13 mouse cellular contexts compared by ENCODE assay signal in genomic region chr6:93771081-93771480, GRCm38 (mm10).
DNase-seq lines count a peak whose midpoint lies in the region; ATAC-seq and TF ChIP-seq lines count a peak whose summit lies in the region.
"Had no signal": no experiment of that assay in that cellular context is flagged by ENCODE, and none has a peak within 500 bp of the region (broad histone marks: within the 10 kb centered on the region; RNA-seq: fewer than 3 reads in every experiment).

No protein-coding gene starts in this region.

- H3K4me1 ChIP-seq in kidney, embryonic 16.5 days (ENCODE audit: insufficient read depth, low read length): peaks cover 3% of the 10 kb centered on the region; the same call in 1 of the 2 replicates
- H3K4me1 ChIP-seq in kidney, embryonic 15.5 days: peaks cover 7% of the 10 kb centered on the region; the same call in 1 of the 2 replicates
- H3K4me1 ChIP-seq in bone marrow, adult 2 months (ENCODE audit: control insufficient read depth, insufficient read depth, low read length): peaks cover 5% of the 10 kb centered on the region
- peaks cover 24% of the 10 kb centered on the region for H3K4me1 ChIP-seq in forebrain, embryonic 16.5 days (replicated peaks; ENCODE audit: control insufficient read depth, insufficient read depth, low read length)
- H3K4me1 ChIP-seq in midbrain, embryonic 11.5 days (ENCODE audit: control insufficient read depth, insufficient read depth, low read length): peaks cover 11% of the 10 kb centered on the region
- H3K4me1 ChIP-seq in limb, embryonic 10.5 days: peaks cover 18% of the 10 kb centered on the region

- no peak for DNase-seq in midbrain, embryonic 11.5 days (ENCODE audit: low spot score, missing footprints)
- no peak for DNase-seq in adrenal gland, postnatal 14 days
- DNase-seq in adrenal gland, postnatal 36 days: no peak
- no peak for DNase-seq in limb, embryonic 10.5 days (ENCODE audit: low spot score)
- DNase-seq: lung, postnatal 10 days; thymus, postnatal 4 days had no signal

- H3K9ac ChIP-seq in kidney, embryonic 16.5 days (replicated peaks; ENCODE audit: low read length): no peak overlapping the region
- no peak overlapping the region for H3K9ac ChIP-seq in kidney, embryonic 15.5 days
- no peak overlapping the region for H3K9ac ChIP-seq in forebrain, embryonic 16.5 days (replicated peaks; ENCODE audit: low read depth, low read length)
- H3K9ac ChIP-seq in midbrain, embryonic 11.5 days (ENCODE audit: low read length): no peak overlapping the region
- H3K9ac ChIP-seq: limb, embryonic 12.5 days had no signal

- H3K36me3 ChIP-seq in kidney, embryonic 16.5 days (ENCODE audit: insufficient read depth, low read length): no peaks in the 10 kb centered on the region
- peaks cover 2% of the 10 kb centered on the region; the same call in 1 of the 2 replicates for H3K36me3 ChIP-seq in kidney, embryonic 15.5 days
- H3K36me3 ChIP-seq in forebrain, embryonic 16.5 days (ENCODE audit: control insufficient read depth, insufficient read depth): peaks cover 4% of the 10 kb centered on the region
- H3K36me3 ChIP-seq in midbrain, embryonic 11.5 days (ENCODE audit: control insufficient read depth, insufficient read depth, low read length): no peaks in the 10 kb centered on the region; the same call in 1 of the 2 replicates
- peaks cover 10% of the 10 kb centered on the region for H3K36me3 ChIP-seq in limb, embryonic 10.5 days

- H3K4me2 ChIP-seq in kidney, embryonic 16.5 days (replicated peaks; ENCODE audit: low read depth, low read length): no peak overlapping the region
- H3K4me2 ChIP-seq in kidney, embryonic 15.5 days: no peak overlapping the region
- peak overlapping the region; percentile 1; the same call in 1 of the 2 replicates for H3K4me2 ChIP-seq in forebrain, embryonic 16.5 days (ENCODE audit: low read length)
- no peak overlapping the region for H3K4me2 ChIP-seq in midbrain, embryonic 11.5 days
- H3K4me2 ChIP-seq: limb, embryonic 12.5 days had no signal

- WGBS in kidney, embryonic 16.5 days: 61% methylated on average over 4 of the region's 4 CpGs
- 57% methylated on average over 4 of the region's 4 CpGs for WGBS in kidney, embryonic 15.5 days
- 30% methylated on average over 4 of the region's 4 CpGs for WGBS in bone marrow, adult 2 months
- WGBS in forebrain, embryonic 16.5 days: 11% methylated on average over 4 of the region's 4 CpGs
- 34% methylated on average over 4 of the region's 4 CpGs for WGBS in midbrain, embryonic 11.5 days
- WGBS in limb, embryonic 10.5 days: 60% methylated on average over 4 of the region's 4 CpGs

- no peak for TF ChIP-seq CTCF in bone marrow, adult 2 months (IDR thresholded peaks at IDR 0.05; ENCODE audit: control insufficient read depth, insufficient read depth, low read length)

- peaks cover 2% of the 10 kb centered on the region; the same call in 1 of the 2 replicates for H3K9me3 ChIP-seq in kidney, embryonic 16.5 days (ENCODE audit: low read length)
- no peaks in the 10 kb centered on the region for H3K9me3 ChIP-seq in kidney, embryonic 15.5 days (replicated peaks)
- H3K9me3 ChIP-seq in forebrain, embryonic 16.5 days (ENCODE audit: control insufficient read depth, low read length): no peaks in the 10 kb centered on the region
- no peaks in the 10 kb centered on the region for H3K9me3 ChIP-seq in midbrain, embryonic 11.5 days (ENCODE audit: control insufficient read depth, low read length)
- H3K9me3 ChIP-seq in limb, embryonic 10.5 days (replicated peaks): no peaks in the 10 kb centered on the region
- H3K9me3 ChIP-seq: limb, embryonic 12.5 days had no signal

- peak; percentile 69 for ATAC-seq in kidney, embryonic 16.5 days (ENCODE audit: low FRiP score, low TSS enrichment)
- ATAC-seq in kidney, embryonic 15.5 days (replicated peaks; ENCODE audit: low FRiP score): no peak
- peak; percentile 63 for ATAC-seq in forebrain, embryonic 16.5 days
- peak; percentile 30; the same call in 1 of the 2 replicates for ATAC-seq in midbrain, embryonic 11.5 days (ENCODE audit: low FRiP score)
- ATAC-seq: inflammation-experienced regulatory T-cells, adult 6 months had no signal

- H3K27ac ChIP-seq in kidney, embryonic 16.5 days (ENCODE audit: low read length): no peak overlapping the region
- no peak overlapping the region for H3K27ac ChIP-seq in kidney, embryonic 15.5 days
- peak overlapping the region; percentile 18 for H3K27ac ChIP-seq in bone marrow, adult 2 months (ENCODE audit: control insufficient read depth, insufficient read depth, low read depth, low read length, poor library complexity)
- H3K27ac ChIP-seq in forebrain, embryonic 16.5 days (ENCODE audit: low read length): peak overlapping the region; percentile 41
- H3K27ac ChIP-seq in midbrain, embryonic 11.5 days (ENCODE audit: low read depth, low read length): no peak overlapping the region
- H3K27ac ChIP-seq in limb, embryonic 10.5 days: no peak overlapping the region
- H3K27ac ChIP-seq: limb, embryonic 12.5 days had no signal

- no peak overlapping the region for H3K4me3 ChIP-seq in kidney, embryonic 16.5 days (ENCODE audit: low read length)
- no peak overlapping the region for H3K4me3 ChIP-seq in kidney, embryonic 15.5 days (replicated peaks)
- H3K4me3 ChIP-seq in bone marrow, adult 2 months (replicated peaks; ENCODE audit: control insufficient read depth, low read depth, low read length): peak overlapping the region; percentile 22
- H3K4me3 ChIP-seq in forebrain, embryonic 16.5 days (replicated peaks; ENCODE audit: low read length): no peak overlapping the region
- H3K4me3 ChIP-seq in midbrain, embryonic 11.5 days (ENCODE audit: low read depth, low read length): no peak overlapping the region
- no peak overlapping the region for H3K4me3 ChIP-seq in limb, embryonic 10.5 days
- H3K4me3 ChIP-seq: limb, embryonic 12.5 days had no signal

- no peaks in the 10 kb centered on the region for H3K27me3 ChIP-seq in kidney, embryonic 16.5 days (ENCODE audit: insufficient read depth, low read length)
- no peaks in the 10 kb centered on the region for H3K27me3 ChIP-seq in kidney, embryonic 15.5 days
- H3K27me3 ChIP-seq in forebrain, embryonic 16.5 days (replicated peaks; ENCODE audit: control insufficient read depth, insufficient read depth, low read length): no peaks in the 10 kb centered on the region
- no peaks in the 10 kb centered on the region for H3K27me3 ChIP-seq in midbrain, embryonic 11.5 days (ENCODE audit: control insufficient read depth, insufficient read depth, low read length)
- no peaks in the 10 kb centered on the region for H3K27me3 ChIP-seq in limb, embryonic 10.5 days (ENCODE audit: low read depth, poor library complexity, severe bottlenecking)
- H3K27me3 ChIP-seq: CH12.LX; limb, embryonic 12.5 days had no signal

- TF ChIP-seq POLR2A in bone marrow, adult 2 months (IDR thresholded peaks at IDR 0.05; ENCODE audit: borderline replicate concordance, control insufficient read depth, low read depth, low read length): no peak

Comparison
In these comparisons a context has a peak if more than half of its experiments do, and no peak if none do; other contexts are left out.
1. H3K27ac ChIP-seq: peak in bone marrow, adult 2 months (single experiment) and forebrain, embryonic 16.5 days (single experiment); none in kidney, embryonic 16.5 days (single experiment), kidney, embryonic 15.5 days (single experiment), midbrain, embryonic 11.5 days (single experiment) and limb, embryonic 10.5 days (single experiment).